10 mouse cellular contexts compared by ENCODE assay signal in genomic region chr14:121634093-121634735, GRCm38 (mm10).
DNase-seq lines count a peak whose midpoint lies in the region; ATAC-seq and TF ChIP-seq lines count a peak whose summit lies in the region.
"Had no signal": no experiment of that assay in that cellular context is flagged by ENCODE, and none has a peak within 500 bp of the region (broad histone marks: within the 10 kb centered on the region; RNA-seq: fewer than 3 reads in every experiment).

No protein-coding gene starts in this region.

- peak; percentile 56 for DNase-seq in cerebellum, adult 9-11 months
- DNase-seq in cerebellum, postnatal 4 days (ENCODE audit: low spot score in 2 of 2): no peak
- DNase-seq in layer of hippocampus, adult 2 months (ENCODE audit: low spot score in 2 of 2): no peak
- no peak for DNase-seq in layer of hippocampus, adult 11-12 months (ENCODE audit: low spot score)
- peak; percentile 5 for DNase-seq in T-cell, adult 2 months (ENCODE audit: low spot score)
- DNase-seq in kidney, postnatal 36 days: peak; percentile 34 to 47
- no peak for DNase-seq in thymus, postnatal 36 days
- DNase-seq in liver, postnatal 0 days: no peak
- DNase-seq: adrenal gland, postnatal 36 days had no signal

- no peaks in the 10 kb centered on the region for H3K4me1 ChIP-seq in liver, postnatal 0 days (ENCODE audit: insufficient read depth)
- H3K4me1 ChIP-seq: midbrain, embryonic 10.5 days had no signal

- no peak overlapping the region for H3K4me2 ChIP-seq in liver, postnatal 0 days (ENCODE audit: low read depth, low read length)

- WGBS in liver, postnatal 0 days (ENCODE audit: insufficient replicate concordance): 70% methylated on average over 14 of the region's 14 CpGs

- no peaks in the 10 kb centered on the region for H3K9me3 ChIP-seq in liver, postnatal 0 days (ENCODE audit: low read length)
- H3K9me3 ChIP-seq: midbrain, embryonic 10.5 days had no signal

- no peak for ATAC-seq in liver, postnatal 0 days

- no peaks in the 10 kb centered on the region for H3K27me3 ChIP-seq in liver, postnatal 0 days (ENCODE audit: insufficient read depth, low read length)

- H3K36me3 ChIP-seq in liver, postnatal 0 days (replicated peaks; ENCODE audit: insufficient read depth, low read length): peaks cover 2% of the 10 kb centered on the region; the same call in 1 of the 2 replicates

- TF ChIP-seq CTCF in layer of hippocampus, adult 2 months (conservative IDR thresholded peaks at IDR 0.05): peak; percentile 66
- TF ChIP-seq CTCF in liver, postnatal 0 days (IDR thresholded peaks at IDR 0.05; ENCODE audit: low read depth): no peak

- H3K9ac ChIP-seq in liver, postnatal 0 days (replicated peaks): no peak overlapping the region

- H3K27ac ChIP-seq in layer of hippocampus, adult 2 months: peak overlapping the region; percentile 55; the same call in 1 of the 2 replicates
- H3K27ac ChIP-seq in liver, postnatal 0 days (ENCODE audit: low read depth): no peak overlapping the region
- H3K27ac ChIP-seq: midbrain, embryonic 10.5 days had no signal

- TF ChIP-seq EP300 in liver, postnatal 0 days (IDR thresholded peaks at IDR 0.05; ENCODE audit: low read depth): no peak

- no peak overlapping the region for H3K4me3 ChIP-seq in layer of hippocampus, adult 2 months
- no peak overlapping the region for H3K4me3 ChIP-seq in liver, postnatal 0 days (ENCODE audit: low read depth, low read length)
- H3K4me3 ChIP-seq: midbrain, embryonic 10.5 days had no signal

Comparison
In these comparisons a context has a peak if more than half of its experiments do, and no peak if none do; other contexts are left out.
1. DNase-seq: peak in cerebellum, adult 9-11 months (single experiment), T-cell, adult 2 months (single experiment) and kidney, postnatal 36 days (2 of 2); none in cerebellum, postnatal 4 days (0 of 2), layer of hippocampus, adult 2 months (0 of 2), layer of hippocampus, adult 11-12 months (single experiment), thymus, postnatal 36 days (0 of 2) and liver, postnatal 0 days (single experiment).